Mouse (Mus musculus): Measurements from ENCODE around the gene Pou2f1. TPM values are rescaled to one million over a fixed set of nuclear protein-coding genes. Genes with fewer than 3 reads are reported as not detected.
A peak's percentile ranks its signal among the peaks of the same experiment; 100 is the strongest.

The Pou2f1 gene
- polyA plus RNA-seq, 1 experiment from 2014 or later = 14.7 TPM

- H3K4me1 ChIP-seq = peaks cover 17% of the 10 kb centered on the region
- no peaks in the 10 kb centered on the region for H3K27me3 ChIP-seq (replicated peaks)
- peak overlapping the region; percentile 24 for H3K4me3 ChIP-seq (replicated peaks)
- ATAC-seq (ENCODE audit: low FRiP score) = no peak
- H3K9me3 ChIP-seq (replicated peaks) = no peaks in the 10 kb centered on the region
- H3K4me2 ChIP-seq = peak overlapping the region; percentile 40
- peak overlapping the region; percentile 76 for H3K27ac ChIP-seq (replicated peaks)
- WGBS = 32% methylated on average over 5 of the region's 5 CpGs
- no peaks in the 10 kb centered on the region for H3K36me3 ChIP-seq
- no peak overlapping the region for H3K9ac ChIP-seq (replicated peaks)
Observed at GRCm38 (mm10) chr1:165933915-165934647, 68.4 kb downstream of the Pou2f1 start.

- Histone ChIP-seq H3K27me3 (replicated peaks) (no peaks in the 10 kb centered on the region), H3K9ac (replicated peaks) (no peak overlapping the region), H3K4me2 (no peak overlapping the region), H3K9me3 (replicated peaks) (no peaks in the 10 kb centered on the region), H3K36me3 (no peaks in the 10 kb centered on the region), H3K4me1 (peaks cover 17% of the 10 kb centered on the region), H3K27ac (replicated peaks) (no peak overlapping the region), H3K4me3 (replicated peaks) (no peak overlapping the region)
- ATAC-seq (ENCODE audit: low FRiP score) = no peak
- WGBS = 87% methylated on average over 2 of the region's 2 CpGs
Observed at GRCm38 (mm10) chr1:165932842-165933241, 69.6 kb downstream of the Pou2f1 start.

- no peak overlapping the region for H3K4me2 ChIP-seq
- no peaks in the 10 kb centered on the region for H3K9me3 ChIP-seq (replicated peaks)
- peaks cover 14% of the 10 kb centered on the region for H3K4me1 ChIP-seq
- H3K36me3 ChIP-seq = no peaks in the 10 kb centered on the region
- H3K9ac ChIP-seq (replicated peaks) = no peak overlapping the region
- no peaks in the 10 kb centered on the region for H3K27me3 ChIP-seq (replicated peaks)
- ATAC-seq (ENCODE audit: low FRiP score) = no peak
- no peak overlapping the region for H3K4me3 ChIP-seq (replicated peaks)
- no peak overlapping the region for H3K27ac ChIP-seq (replicated peaks)
- 86% methylated on average over 3 of the region's 3 CpGs for WGBS
Observed at GRCm38 (mm10) chr1:165930510-165930909, 72.0 kb downstream of the Pou2f1 start.

DNA sequence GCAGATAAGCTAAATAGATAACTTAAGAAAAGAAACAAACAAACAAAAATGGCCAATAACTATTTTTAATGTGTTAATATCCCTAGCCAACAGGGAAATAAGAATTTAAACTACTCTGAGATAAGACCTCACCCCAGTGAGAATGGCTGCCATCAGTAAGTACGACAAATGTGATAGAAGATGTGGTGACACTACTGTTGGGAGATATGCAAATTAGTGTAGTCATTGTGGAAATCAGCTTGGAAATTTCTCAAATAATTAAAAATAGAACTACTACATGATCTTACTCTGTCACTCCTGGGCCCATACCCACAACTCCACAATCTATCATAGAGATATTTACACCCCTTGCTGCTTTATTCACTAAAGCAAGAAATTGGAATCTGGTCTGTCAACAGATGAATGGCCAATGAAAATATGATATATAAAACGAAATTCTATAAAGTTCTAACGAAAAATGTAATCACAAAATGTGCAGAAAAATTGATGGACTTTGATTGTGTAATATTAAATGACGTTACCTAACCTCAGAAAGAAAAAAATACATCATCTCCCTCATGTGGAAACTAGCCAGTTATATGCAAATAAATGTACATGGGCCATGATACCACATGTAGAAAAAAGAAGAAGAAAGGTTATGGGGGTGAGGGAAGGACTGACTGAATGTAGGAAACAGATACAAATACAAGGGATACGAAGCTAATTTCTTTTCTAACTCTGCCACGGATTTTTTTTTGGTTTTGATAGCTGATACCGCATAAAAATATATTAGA lies 74.8 kb downstream of the Pou2f1 start:
- no peak overlapping the region for H3K27ac ChIP-seq (replicated peaks)
- WGBS = 88% methylated on average over 7 of the region's 7 CpGs
- ATAC-seq (ENCODE audit: low FRiP score) = no peak

GRCm38 (mm10) chr1:165925207-165925606 lies 77.3 kb downstream of the Pou2f1 start:
- Histone ChIP-seq H3K9ac (replicated peaks) (no peak overlapping the region), H3K36me3 (no peaks in the 10 kb centered on the region), H3K4me2 (no peak overlapping the region), H3K4me3 (replicated peaks) (no peak overlapping the region), H3K9me3 (replicated peaks) (no peaks in the 10 kb centered on the region), H3K4me1 (no peaks in the 10 kb centered on the region), H3K27me3 (replicated peaks) (no peaks in the 10 kb centered on the region), H3K27ac (replicated peaks) (no peak overlapping the region)
- 94% methylated on average over 2 of the region's 2 CpGs for WGBS
- ATAC-seq (ENCODE audit: low FRiP score) = no peak

More for the DNA sequence above, 74.8 kb downstream of the Pou2f1 start:
- Histone ChIP-seq H3K4me1 (no peaks in the 10 kb centered on the region), H3K36me3 (no peaks in the 10 kb centered on the region), H3K27me3 (replicated peaks) (no peaks in the 10 kb centered on the region), H3K4me2 (no peak overlapping the region), H3K4me3 (replicated peaks) (no peak overlapping the region), H3K9ac (replicated peaks) (no peak overlapping the region), H3K9me3 (replicated peaks) (no peaks in the 10 kb centered on the region)

DNA sequence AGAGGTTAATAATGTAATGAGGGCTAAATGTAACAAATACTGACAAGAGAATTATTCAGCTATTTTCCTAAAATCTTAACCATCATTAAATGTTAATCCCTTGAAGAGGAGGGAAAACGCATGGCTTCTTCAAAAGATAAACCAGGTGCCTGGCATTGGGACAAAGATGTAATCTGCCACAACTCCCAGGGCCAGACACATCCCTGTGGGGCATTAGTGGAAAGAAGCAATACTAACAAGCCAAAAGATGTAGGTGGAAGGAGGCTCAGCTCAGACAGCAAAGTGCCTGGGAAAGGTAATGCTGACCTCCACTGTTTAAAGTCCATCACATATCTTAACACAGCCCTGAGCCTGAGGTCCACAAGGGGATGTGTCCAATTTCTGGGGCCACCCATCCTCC lies 80.0 kb downstream of the Pou2f1 start:
- no peak for ATAC-seq (ENCODE audit: low FRiP score)
- Histone ChIP-seq H3K9ac (replicated peaks) (no peak overlapping the region), H3K27ac (replicated peaks) (no peak overlapping the region), H3K36me3 (no peaks in the 10 kb centered on the region), H3K4me1 (no peaks in the 10 kb centered on the region), H3K4me2 (no peak overlapping the region), H3K27me3 (replicated peaks) (no peaks in the 10 kb centered on the region), H3K4me3 (replicated peaks) (no peak overlapping the region), H3K9me3 (replicated peaks) (no peaks in the 10 kb centered on the region)
- 85% methylated on average over 1 of the region's 1 CpGs for WGBS

DNA sequence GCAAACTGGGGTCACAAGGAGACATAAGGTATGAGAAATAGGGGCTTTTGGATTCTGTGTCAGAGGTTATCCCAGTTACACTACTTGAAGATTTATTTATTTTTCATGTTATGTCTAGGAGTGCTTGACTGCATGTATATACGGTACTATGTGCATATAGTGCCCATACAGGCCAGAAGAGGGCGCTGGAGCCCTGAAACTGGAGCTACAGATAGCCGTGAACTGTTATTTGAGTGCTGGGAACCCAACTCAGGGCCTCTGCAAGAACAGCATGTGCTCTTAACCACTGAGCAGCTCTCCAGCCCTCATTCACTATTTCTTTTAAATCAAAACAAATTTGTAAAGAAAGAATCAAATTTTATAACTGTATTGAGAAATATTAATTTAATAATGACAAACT lies 81.5 kb downstream of the Pou2f1 start:
- 78% methylated on average over 3 of the region's 3 CpGs for WGBS

DNA sequence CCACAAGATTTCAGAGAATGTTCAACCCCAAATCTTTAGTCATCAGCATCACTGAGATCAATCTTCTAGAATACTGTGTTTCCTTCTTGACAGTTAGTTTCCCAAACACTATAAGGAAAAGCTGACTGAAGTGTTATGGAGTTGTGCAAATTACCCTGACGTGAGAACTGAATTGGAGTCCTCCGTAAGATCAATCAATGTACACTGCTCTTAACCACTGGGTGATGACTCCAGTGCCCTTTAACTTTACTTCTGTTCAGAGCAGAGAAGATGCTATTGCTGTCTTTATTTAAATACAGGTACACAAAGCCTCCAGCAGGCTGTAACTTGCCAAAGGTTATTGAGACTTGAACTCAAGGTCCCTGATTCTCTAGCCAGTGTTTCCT lies 88.1 kb downstream of the Pou2f1 start:
- Histone ChIP-seq H3K4me1 (peaks cover 8% of the 10 kb centered on the region), H3K27ac (replicated peaks) (peak overlapping the region; percentile 51; the same call in 1 of the 2 replicates), H3K4me2 (peak overlapping the region; percentile 8; the same call in 1 of the 2 replicates), H3K9ac (replicated peaks) (no peak overlapping the region), H3K27me3 (replicated peaks) (no peaks in the 10 kb centered on the region), H3K9me3 (replicated peaks) (no peaks in the 10 kb centered on the region), H3K4me3 (replicated peaks) (no peak overlapping the region), H3K36me3 (peaks cover 11% of the 10 kb centered on the region)
- no peak for ATAC-seq (ENCODE audit: low FRiP score)
- 30% methylated on average over 2 of the region's 2 CpGs for WGBS

More for the DNA sequence above, 81.5 kb downstream of the Pou2f1 start:
- H3K4me1 ChIP-seq = no peaks in the 10 kb centered on the region
- H3K36me3 ChIP-seq = peaks cover 7% of the 10 kb centered on the region
- no peaks in the 10 kb centered on the region for H3K9me3 ChIP-seq (replicated peaks)
- H3K4me3 ChIP-seq (replicated peaks) = no peak overlapping the region
- no peak overlapping the region for H3K4me2 ChIP-seq
- ATAC-seq (ENCODE audit: low FRiP score) = no peak
- H3K27ac ChIP-seq (replicated peaks) = no peak overlapping the region
- no peaks in the 10 kb centered on the region for H3K27me3 ChIP-seq (replicated peaks)
- H3K9ac ChIP-seq (replicated peaks) = no peak overlapping the region

- peak overlapping the region; percentile 51; the same call in 1 of the 2 replicates for H3K27ac ChIP-seq (replicated peaks)
- 41% methylated on average over 2 of the region's 2 CpGs for WGBS
Observed at GRCm38 (mm10) chr1:165913720-165914415, 88.6 kb downstream of the Pou2f1 start.

DNA sequence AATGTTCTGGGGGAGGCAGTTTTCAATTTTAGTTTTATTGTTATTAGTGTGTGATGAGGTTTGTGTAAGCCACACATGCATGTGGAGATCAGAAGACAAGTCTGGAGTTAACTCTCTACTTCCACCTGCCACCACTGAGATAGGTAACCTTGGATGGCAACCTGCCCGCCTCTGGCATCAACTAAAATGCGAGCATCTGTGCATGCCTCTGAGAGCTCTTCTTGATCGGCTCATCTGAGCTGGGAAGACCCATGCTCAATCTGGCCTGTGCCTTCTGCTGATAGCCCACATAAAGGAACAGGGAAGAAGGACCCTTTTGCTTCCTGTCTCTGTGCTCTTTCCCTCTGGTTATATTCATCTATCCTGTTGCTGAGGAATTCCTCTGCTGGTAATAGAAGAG lies 93.0 kb downstream of the Pou2f1 start:
- WGBS = 90% methylated on average over 3 of the region's 3 CpGs

More at GRCm38 (mm10) chr1:165913720-165914415, 88.6 kb downstream of the Pou2f1 start:
- no peaks in the 10 kb centered on the region for H3K9me3 ChIP-seq (replicated peaks)
- no peak overlapping the region for H3K9ac ChIP-seq (replicated peaks)
- no peak overlapping the region for H3K4me3 ChIP-seq (replicated peaks)
- H3K4me2 ChIP-seq = 0 out of 2 replicates have a peak overlapping the region, but pooled peaks have one; percentile 8
- peaks cover 8% of the 10 kb centered on the region for H3K4me1 ChIP-seq
- peaks cover 13% of the 10 kb centered on the region for H3K36me3 ChIP-seq
- ATAC-seq (ENCODE audit: low FRiP score) = peak; percentile 88
- H3K27me3 ChIP-seq (replicated peaks) = no peaks in the 10 kb centered on the region

DNA sequence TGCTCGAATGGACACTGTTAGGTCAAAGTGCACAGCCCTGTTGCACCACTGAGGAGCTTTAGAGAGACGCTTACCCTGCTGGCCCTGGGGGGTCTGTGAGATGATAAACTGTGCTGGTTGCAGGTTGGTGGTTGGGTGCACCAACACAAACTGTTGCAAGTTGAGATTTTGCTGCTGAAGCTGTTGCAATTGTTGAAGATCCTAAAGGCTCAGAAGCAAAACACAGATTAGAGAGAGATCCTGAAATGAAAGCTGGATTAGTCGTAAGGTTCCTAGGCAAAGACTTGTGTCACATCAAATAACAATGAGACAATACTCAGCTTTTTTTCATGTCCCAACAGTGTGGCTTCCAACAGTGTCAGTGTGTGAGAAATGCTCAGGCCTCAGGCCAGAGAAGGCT lies 93.7 kb downstream of the Pou2f1 start:
- no peak overlapping the region for H3K27ac ChIP-seq (replicated peaks)
- ATAC-seq (ENCODE audit: low FRiP score) = no peak
- H3K27me3 ChIP-seq (replicated peaks) = no peaks in the 10 kb centered on the region
- H3K9ac ChIP-seq (replicated peaks) = no peak overlapping the region
- no peaks in the 10 kb centered on the region for H3K4me1 ChIP-seq
- no peak overlapping the region for H3K4me3 ChIP-seq (replicated peaks)
- WGBS = 81% methylated on average over 3 of the region's 3 CpGs
- no peak overlapping the region for H3K4me2 ChIP-seq
- peaks cover 19% of the 10 kb centered on the region for H3K36me3 ChIP-seq
- H3K9me3 ChIP-seq (replicated peaks) = no peaks in the 10 kb centered on the region

More for the DNA sequence above, 93.0 kb downstream of the Pou2f1 start:
- H3K4me2 ChIP-seq = no peak overlapping the region
- no peak for ATAC-seq (ENCODE audit: low FRiP score)
- H3K4me3 ChIP-seq (replicated peaks) = no peak overlapping the region
- H3K27me3 ChIP-seq (replicated peaks) = no peaks in the 10 kb centered on the region
- H3K9me3 ChIP-seq (replicated peaks) = no peaks in the 10 kb centered on the region
- peaks cover 5% of the 10 kb centered on the region for H3K4me1 ChIP-seq
- H3K36me3 ChIP-seq = peaks cover 19% of the 10 kb centered on the region
- no peak overlapping the region for H3K9ac ChIP-seq (replicated peaks)
- H3K27ac ChIP-seq (replicated peaks) = no peak overlapping the region
